Comparison of ENCODE assay signal across 9 mouse cellular contexts in the genomic region with DNA sequence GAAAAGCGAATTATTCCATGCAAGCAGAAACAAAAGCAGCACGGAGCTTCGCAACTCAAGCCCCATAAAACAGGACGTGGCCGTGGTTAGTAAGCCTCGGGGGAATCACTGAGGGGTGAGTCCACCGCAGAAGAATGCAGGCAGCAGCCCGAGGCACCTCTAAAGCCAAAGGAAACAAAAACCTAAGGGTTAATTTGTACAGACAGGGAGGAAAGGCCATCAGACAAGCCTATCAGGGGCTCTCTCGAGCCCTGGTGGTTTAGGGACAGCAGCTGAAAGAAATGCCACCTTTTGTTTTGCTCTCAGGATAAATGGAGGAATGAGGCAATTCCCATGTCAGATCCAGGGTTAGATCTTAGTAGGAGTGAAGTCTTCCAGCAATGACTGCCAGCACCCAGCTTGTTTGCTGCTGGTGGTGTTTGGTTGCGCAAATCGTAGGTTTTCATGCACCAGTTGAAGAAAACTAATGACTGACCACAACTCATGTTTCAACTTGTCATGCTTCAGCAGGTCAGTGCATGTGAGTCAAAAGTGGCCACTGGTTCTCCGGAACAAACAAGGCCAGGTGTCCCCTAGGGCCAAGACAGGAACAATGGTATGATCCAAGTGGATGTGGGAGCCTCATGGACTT.
DNase-seq lines count a peak whose midpoint lies in the region; ATAC-seq and TF ChIP-seq lines count a peak whose summit lies in the region.
"Had no signal": no experiment of that assay in that cellular context is flagged by ENCODE, and none has a peak within 500 bp of the region (broad histone marks: within the 10 kb centered on the region; RNA-seq: fewer than 3 reads in every experiment).

No protein-coding gene starts in this region.

- ATAC-seq in lung, embryonic 14.5 days (ENCODE audit: insufficient read depth), result no peak
- peak; percentile 76 for ATAC-seq in kidney, embryonic 14.5 days (ENCODE audit: low FRiP score, low TSS enrichment)
- ATAC-seq in CD4-positive, CD25-positive, alpha-beta regulatory T cell, adult 4 months, result no peak

- no peak overlapping the region for H3K9ac ChIP-seq in lung, embryonic 14.5 days
- peak overlapping the region; percentile 31; the same call in 1 of the 2 replicates for H3K9ac ChIP-seq in kidney, embryonic 14.5 days (ENCODE audit: low read depth, low read length)
- H3K9ac ChIP-seq: liver, embryonic 13.5 days had no signal

- no peak overlapping the region for H3K4me3 ChIP-seq in lung, embryonic 14.5 days (ENCODE audit: low read depth, low read length)
- peak overlapping the region; percentile 4; the same call in 1 of the 2 replicates for H3K4me3 ChIP-seq in kidney, embryonic 14.5 days (ENCODE audit: low read length)
- H3K4me3 ChIP-seq: liver, embryonic 13.5 days had no signal

- no peaks in the 10 kb centered on the region for H3K9me3 ChIP-seq in lung, embryonic 14.5 days (ENCODE audit: low read depth, low read length)
- H3K9me3 ChIP-seq in kidney, embryonic 14.5 days (ENCODE audit: control insufficient read depth, low read length), result no peaks in the 10 kb centered on the region; the same call in 1 of the 2 replicates
- H3K9me3 ChIP-seq: liver, embryonic 13.5 days had no signal

- H3K36me3 ChIP-seq in lung, embryonic 14.5 days (ENCODE audit: insufficient read depth), result no peaks in the 10 kb centered on the region
- H3K36me3 ChIP-seq in kidney, embryonic 14.5 days (ENCODE audit: control insufficient read depth, insufficient read depth, low read length), result no peaks in the 10 kb centered on the region
- H3K36me3 ChIP-seq: liver, embryonic 13.5 days had no signal

- no peak for DNase-seq in lung, embryonic 14.5 days
- DNase-seq in lung, postnatal 25 days (ENCODE audit: low spot score), result no peak
- DNase-seq in gastrocnemius, postnatal 14 days, result peak; percentile 24
- DNase-seq in retina, embryonic 14.5 days (ENCODE audit: low spot score), result peak; percentile 18
- no peak for DNase-seq in layer of hippocampus, adult 18-20 months (ENCODE audit: low spot score in 2 of 2)
- no peak for DNase-seq in testis, postnatal 10 days (ENCODE audit: low spot score)
- DNase-seq: liver, embryonic 13.5 days had no signal

- TF ChIP-seq CTCF in lung, embryonic 14.5 days (IDR thresholded peaks at IDR 0.05; ENCODE audit: low read depth), result no peak

- intact Hi-C loops in gastrocnemius, postnatal 14 days (cut with DNase I; ENCODE audit: low total_unique reads), result no loop called here

- no peaks in the 10 kb centered on the region for H3K27me3 ChIP-seq in lung, embryonic 14.5 days (ENCODE audit: insufficient read depth, low read length)
- no peaks in the 10 kb centered on the region for H3K27me3 ChIP-seq in kidney, embryonic 14.5 days (ENCODE audit: control insufficient read depth, insufficient read depth, low read length)
- H3K27me3 ChIP-seq: liver, embryonic 13.5 days had no signal

- H3K27ac ChIP-seq in lung, embryonic 14.5 days (ENCODE audit: low read depth), result no peak overlapping the region
- H3K27ac ChIP-seq in kidney, embryonic 14.5 days (ENCODE audit: low read depth, low read length), result peak overlapping the region; percentile 83
- H3K27ac ChIP-seq: liver, embryonic 13.5 days had no signal

- H3K4me1 ChIP-seq in lung, embryonic 14.5 days (ENCODE audit: insufficient read depth), result no peaks in the 10 kb centered on the region
- H3K4me1 ChIP-seq in kidney, embryonic 14.5 days (ENCODE audit: control insufficient read depth, insufficient read depth, low read length), result peaks cover 15% of the 10 kb centered on the region
- H3K4me1 ChIP-seq: liver, embryonic 13.5 days had no signal

- WGBS in lung, embryonic 14.5 days, result 37% methylated on average over 12 of the region's 12 CpGs
- WGBS in kidney, embryonic 14.5 days, result 9% methylated on average over 12 of the region's 12 CpGs

- H3K4me2 ChIP-seq in lung, embryonic 14.5 days, result peak overlapping the region; percentile 32
- peak overlapping the region; percentile 31 for H3K4me2 ChIP-seq in kidney, embryonic 14.5 days (replicated peaks; ENCODE audit: low read depth, low read length)
- H3K4me2 ChIP-seq: liver, embryonic 13.5 days had no signal

Comparison
In these comparisons a context has a peak if more than half of its experiments do, and no peak if none do; other contexts are left out.
1. DNase-seq: peak in gastrocnemius, postnatal 14 days (single experiment) and retina, embryonic 14.5 days (single experiment); none in lung, embryonic 14.5 days (single experiment), lung, postnatal 25 days (single experiment), layer of hippocampus, adult 18-20 months (0 of 2) and testis, postnatal 10 days (single experiment).